Mouse (Mus musculus): ENCODE measurements around the gene 0610040J01Rik.

DNA sequence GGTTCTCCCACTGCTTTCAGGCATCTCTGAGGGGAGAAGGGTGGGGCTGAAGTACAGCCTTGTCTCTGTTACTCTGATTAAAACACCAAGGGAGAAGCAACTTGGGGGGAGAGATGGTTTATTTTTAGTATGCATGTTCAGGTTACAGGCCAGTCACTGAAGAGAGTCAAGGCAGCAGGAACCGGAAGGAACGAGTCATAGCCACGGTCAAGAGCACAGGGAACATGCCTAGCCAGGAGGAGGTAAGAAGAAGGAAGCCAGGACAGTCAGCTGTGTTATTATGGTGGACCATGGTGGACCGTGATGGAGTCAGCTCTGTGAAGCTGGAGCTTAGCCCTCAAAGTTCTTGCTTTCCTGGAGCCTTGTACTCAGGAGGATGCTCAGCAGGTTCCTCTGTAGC lies 43.9 kb upstream of the 0610040J01Rik start:
- TF ChIP-seq CTCF (IDR thresholded peaks at IDR 0.05; ENCODE audit: low read depth) (no peak), EP300 (IDR thresholded peaks at IDR 0.05; ENCODE audit: low read depth) (no peak)

All from heart, postnatal 0 days (tissue).